Mouse (Mus musculus) liver, postnatal 0 days (tissue): ENCODE measurements around the gene Nprl3. TPM values are rescaled to one million over a fixed set of nuclear protein-coding genes. Genes with fewer than 3 reads are reported as not detected.
A peak's percentile ranks its signal among the peaks of the same experiment; 100 is the strongest.

Experiments used
- ATAC-seq: fragments of 200-750 bp; cut with Nextera tagmentation; 2 replicates; pipeline ENCODE4 v1.8.0; 2017; ENCODE audit warnings: mild to moderate bottlenecking, moderate library complexity
- DNase-seq: peaks from one replicate; pipeline ENCODE4 v3.0.0-alpha.2; 2016
- H3K27ac ChIP-seq: fragments of 300-500 bp; sonication (generic); 2 replicates; pipeline ENCODE4 v1.5.1; 2014; ENCODE audit warnings: antibody characterized with exemption, moderate library complexity, mild to moderate bottlenecking, low read depth
- H3K27me3 ChIP-seq: fragments of 300-500 bp; sonication (generic); 2 replicates; pipeline ENCODE4 v1.6.1; 2014; ENCODE audit warnings: low read length, control low read depth, mixed read lengths; ENCODE audit not compliant: insufficient read depth
- H3K36me3 ChIP-seq: fragments of 300-500 bp; sonication (generic); replicated peaks from 2 replicates; pipeline ENCODE4 v1.6.1; 2014; ENCODE audit warnings: mild to moderate bottlenecking, control low read depth, low read length, moderate library complexity, mixed read lengths; ENCODE audit not compliant: insufficient read depth
- H3K4me1 ChIP-seq: fragments of 300-500 bp; sonication (generic); 2 replicates; pipeline ENCODE4 v1.6.1; 2014; ENCODE audit warnings: antibody characterized with exemption, mild to moderate bottlenecking, control low read depth; ENCODE audit not compliant: insufficient read depth
- H3K4me2 ChIP-seq: fragments of 300-500 bp; sonication (generic); 2 replicates; pipeline ENCODE4 v1.6.1; 2014; ENCODE audit warnings: low read depth, mild to moderate bottlenecking, low read length, moderate library complexity, mixed read lengths
- H3K4me3 ChIP-seq: fragments of 300-500 bp; sonication (generic); 2 replicates; pipeline ENCODE4 v1.5.1; 2014; ENCODE audit warnings: low read depth, low read length
- H3K9ac ChIP-seq: fragments of 300-500 bp; sonication (generic); replicated peaks from 2 replicates; pipeline ENCODE4 v1.6.1; 2014; ENCODE audit warnings: mild to moderate bottlenecking, moderate library complexity
- H3K9me3 ChIP-seq: fragments of 300-500 bp; sonication (generic); 2 replicates; pipeline ENCODE4 v1.6.1; 2016; ENCODE audit warnings: mild to moderate bottlenecking, control low read depth, low read length, mixed read lengths
- CTCF ChIP-seq: sonication (generic); IDR thresholded peaks from 2 replicates; pipeline ENCODE4 v1.5.1; 2016; ENCODE audit warnings: antibody characterized with exemption, low read depth
- EP300 ChIP-seq: IDR thresholded peaks from 2 replicates; pipeline ENCODE4 v1.6.1; 2016; ENCODE audit warnings: antibody characterized with exemption, low read depth, mild to moderate bottlenecking
- WGBS: fragments of 180-500 bp; shearing (Covaris S2); extraction: QIAGEN DNeasy Blood & Tissue Kit; methylation state at CpG from one replicate; pipeline ENCODE4 v1.1.7; 2014; ENCODE audit not compliant: insufficient replicate concordance; 5-methylcytosine and 5-hydroxymethylcytosine counted together
- polyA plus RNA-seq: library from polyadenylated mRNA; unstranded; fragments of >200 nt; fragmentation: Nextera tagmentation; extraction: Ambion mirVana; gene quantifications from 2 replicates; pipeline ENCODE4 v1.2.1, GENCODE M21; 2015

Gene Nprl3
- polyA plus RNA-seq, 1 experiment from 2014 or later = 26.2 TPM

DNA sequence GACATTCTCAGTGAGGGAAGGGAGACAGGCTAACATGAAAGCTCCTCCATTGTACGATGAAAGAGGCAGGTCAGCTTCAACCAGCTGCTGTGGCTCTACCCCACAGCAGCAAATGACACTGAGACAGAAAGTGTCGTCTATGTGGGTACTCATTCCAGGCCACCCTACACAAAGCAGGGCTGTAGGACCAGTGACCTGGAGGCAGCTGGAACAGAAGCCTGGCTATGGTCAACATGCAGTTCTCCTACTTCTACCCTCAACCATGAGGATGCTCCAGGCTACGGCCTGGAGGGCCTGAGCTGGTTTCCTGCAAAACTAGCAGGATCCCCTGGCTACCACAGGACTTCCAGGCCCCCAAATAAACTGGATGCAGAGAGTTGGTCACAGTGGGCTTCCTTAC, 10.9 kb downstream of the Nprl3 start:
- Histone ChIP-seq H3K36me3 (peaks cover 37% of the 10 kb centered on the region), H3K27me3 (no peaks in the 10 kb centered on the region), H3K9ac (peak overlapping the region; percentile 66), H3K4me2 (peak overlapping the region; percentile 19; the same call in 1 of the 2 replicates), H3K27ac (peak overlapping the region; percentile 92), H3K4me1 (peaks cover 15% of the 10 kb centered on the region), H3K4me3 (no peak overlapping the region), H3K9me3 (no peaks in the 10 kb centered on the region)
- 74% methylated on average over 3 of the region's 3 CpGs for WGBS
- DNase-seq (no peak), ATAC-seq (no peak)
- TF ChIP-seq EP300 = no peak
- TF ChIP-seq CTCF = no peak

DNA sequence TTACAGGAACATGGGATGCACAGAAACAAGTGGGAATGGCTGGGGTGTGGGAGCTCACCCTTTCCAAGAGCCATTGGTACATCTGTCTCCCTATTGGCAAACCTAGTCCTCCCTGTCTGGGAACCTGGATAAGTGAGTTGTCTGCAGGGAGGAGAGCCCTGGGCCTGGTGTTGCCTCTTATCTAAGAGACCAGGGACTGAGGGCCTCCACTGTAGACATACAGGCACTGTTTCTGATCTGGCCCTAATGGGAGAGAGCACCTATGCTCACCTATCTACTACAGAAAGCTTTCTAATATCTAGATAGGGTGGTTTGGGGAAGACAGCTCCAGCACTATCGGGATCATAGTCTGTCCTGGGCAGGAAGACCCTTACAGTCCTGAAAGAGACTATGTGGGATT, 11.4 kb downstream of the Nprl3 start:
- Histone ChIP-seq H3K4me1 (peaks cover 15% of the 10 kb centered on the region), H3K27me3 (no peaks in the 10 kb centered on the region), H3K9me3 (no peaks in the 10 kb centered on the region), H3K4me3 (no peak overlapping the region), H3K9ac (peak overlapping the region; percentile 66), H3K4me2 (peak overlapping the region; percentile 19), H3K36me3 (peaks cover 40% of the 10 kb centered on the region), H3K27ac (peak overlapping the region; percentile 92)
- peak; percentile 99 for ATAC-seq
- peak; percentile 98 for TF ChIP-seq EP300
- TF ChIP-seq CTCF = no peak
- peak; percentile 53 for DNase-seq
- 69% methylated on average over 1 of the region's 1 CpGs for WGBS

- H3K4me3 ChIP-seq = no peak overlapping the region
- no peaks in the 10 kb centered on the region for H3K27me3 ChIP-seq
- no peak for ATAC-seq
- no peak overlapping the region for H3K9ac ChIP-seq
- WGBS = 92% methylated on average over 1 of the region's 1 CpGs
- H3K4me2 ChIP-seq = no peak overlapping the region
- DNase-seq = no peak
- H3K4me1 ChIP-seq = peaks cover 24% of the 10 kb centered on the region
- H3K9me3 ChIP-seq = no peaks in the 10 kb centered on the region
- peaks cover 54% of the 10 kb centered on the region for H3K36me3 ChIP-seq
- TF ChIP-seq CTCF (no peak), EP300 (no peak)
- H3K27ac ChIP-seq = peak overlapping the region; percentile 92
Measured at GRCm38 (mm10) chr11:32253121-32253520, 14.4 kb downstream of the Nprl3 start.

DNA sequence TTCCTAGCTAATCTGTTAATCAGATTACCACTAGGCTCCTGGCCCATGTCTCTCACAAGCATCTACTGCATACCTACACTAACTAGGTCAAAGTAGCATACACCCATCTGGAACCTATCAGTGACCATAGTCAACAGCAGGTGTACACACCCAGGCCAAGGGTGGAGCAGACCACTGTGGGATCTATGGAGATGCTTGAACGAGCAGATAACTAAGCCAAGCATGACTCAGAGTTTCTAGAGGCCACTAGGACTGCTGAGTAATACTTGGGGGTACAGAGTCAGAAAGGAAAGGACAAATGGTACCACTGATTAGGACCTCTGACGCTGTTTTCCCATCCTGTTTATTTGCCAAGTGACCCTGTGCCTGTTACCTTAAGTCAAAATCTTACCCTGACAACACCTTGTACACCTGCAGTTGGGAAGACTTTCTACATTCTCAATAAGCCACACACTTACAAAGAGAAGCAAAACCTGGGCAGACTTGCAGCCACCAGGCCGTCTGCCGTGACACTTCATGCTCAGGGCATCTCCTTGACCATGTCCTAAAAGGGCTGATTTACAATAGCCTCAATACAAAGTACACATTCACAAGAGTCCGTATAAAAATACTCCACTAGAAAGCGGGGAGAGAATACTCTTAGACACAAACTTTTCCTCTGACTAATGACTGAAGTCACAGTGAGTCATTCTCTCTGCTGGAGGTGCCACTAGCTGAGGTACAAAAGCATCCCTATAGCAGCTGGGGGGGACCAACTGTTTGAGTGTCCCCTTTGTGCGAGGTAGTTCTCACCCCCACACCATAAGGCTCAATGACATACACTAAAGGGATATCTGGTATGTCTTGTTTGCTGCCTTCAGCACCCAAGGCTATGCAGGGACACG, 16.4 kb downstream of the Nprl3 start:
- H3K27ac ChIP-seq = peak overlapping the region; percentile 90
- H3K9me3 ChIP-seq = no peaks in the 10 kb centered on the region
- DNase-seq = peak; percentile 71
- peaks cover 25% of the 10 kb centered on the region for H3K4me1 ChIP-seq
- ATAC-seq = peak; percentile 98
- WGBS = 72% methylated on average over 8 of the region's 8 CpGs
- no peak overlapping the region for H3K4me3 ChIP-seq
- H3K36me3 ChIP-seq = peaks cover 72% of the 10 kb centered on the region
- H3K27me3 ChIP-seq = no peaks in the 10 kb centered on the region
- TF ChIP-seq EP300 (peak; percentile 100), CTCF (0 out of 2 replicates have a peak, but pooled peaks have one; percentile 10)
- no peak overlapping the region for H3K4me2 ChIP-seq
- H3K9ac ChIP-seq = peak overlapping the region; percentile 55

- Histone ChIP-seq H3K4me3 (no peak overlapping the region), H3K36me3 (peaks cover 78% of the 10 kb centered on the region), H3K9me3 (no peaks in the 10 kb centered on the region), H3K27ac (peak overlapping the region; percentile 90), H3K9ac (no peak overlapping the region), H3K4me1 (peaks cover 37% of the 10 kb centered on the region), H3K4me2 (no peak overlapping the region), H3K27me3 (no peaks in the 10 kb centered on the region)
- ATAC-seq (no peak), DNase-seq (no peak)
- WGBS = 72% methylated on average over 3 of the region's 3 CpGs
- no peak for TF ChIP-seq EP300
- no peak for TF ChIP-seq CTCF
Measured at GRCm38 (mm10) chr11:32248350-32248749, 19.2 kb downstream of the Nprl3 start.

GRCm38 (mm10) chr11:32247068-32247467, 20.4 kb downstream of the Nprl3 start:
- Histone ChIP-seq H3K9me3 (no peaks in the 10 kb centered on the region), H3K27ac (peak overlapping the region; percentile 90), H3K36me3 (peaks cover 77% of the 10 kb centered on the region), H3K4me3 (no peak overlapping the region), H3K9ac (peak overlapping the region; percentile 6), H3K4me2 (no peak overlapping the region), H3K27me3 (no peaks in the 10 kb centered on the region), H3K4me1 (peaks cover 50% of the 10 kb centered on the region)
- DNase-seq (no peak), ATAC-seq (no peak)
- peak; percentile 72 for TF ChIP-seq CTCF
- TF ChIP-seq EP300 = peak; percentile 70; the same call in 1 of the 2 replicates
